Mouse (Mus musculus) spleen, embryonic (tissue): ENCODE data around the gene 9930111J21Rik2.
"Not testable (repeated sequence)": the region's sequence is repeated elsewhere in the genome, so short reads cannot be mapped to it uniquely, and the experiment has no call there.

ENCODE experiments used
- CTCF ChIA-PET: fragments of 350-600 bp; sonication (Branson Sonifier 250); formaldehyde crosslinking; loops from one replicate; lab custom pipeline; 2022; lab: Charles Lee

The 9930111J21Rik2 gene

DNA sequence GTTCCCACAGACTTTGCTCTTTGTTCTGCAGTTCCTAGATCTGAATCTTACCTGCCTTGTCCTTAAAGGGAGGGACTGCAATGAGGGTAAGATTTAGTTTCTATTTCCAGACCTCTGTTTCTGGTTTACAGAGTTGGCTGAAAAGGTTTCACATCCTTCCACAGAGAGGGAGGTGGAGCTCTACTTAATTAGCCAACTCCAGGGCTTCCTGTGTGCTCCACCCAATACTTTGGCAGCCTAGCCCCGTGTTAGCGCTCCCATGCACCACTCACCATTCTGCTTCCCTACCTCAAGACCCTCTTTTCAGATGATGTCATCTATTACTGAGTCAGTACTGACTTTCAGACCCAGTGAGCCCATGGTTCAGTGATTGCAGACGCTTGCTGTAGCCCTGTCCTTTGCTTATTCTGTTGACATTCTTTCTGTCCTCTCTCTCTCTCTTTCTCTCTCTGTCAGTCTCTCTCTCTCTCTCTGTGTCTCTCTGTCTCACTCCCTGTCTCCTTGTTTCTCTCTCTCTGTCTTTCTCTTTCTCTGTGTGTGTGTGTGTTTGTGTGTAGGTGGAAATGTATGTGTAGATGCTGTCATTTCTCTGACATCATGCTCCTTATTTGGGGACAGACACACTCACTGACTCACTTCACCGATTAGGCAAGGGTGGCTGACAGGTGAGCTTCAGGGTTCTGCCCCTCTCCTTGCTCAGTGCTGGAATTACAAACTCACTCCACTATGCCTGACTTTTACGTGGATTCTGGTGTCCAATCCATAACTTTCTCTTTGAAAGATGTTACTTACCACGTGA lies at the start of gene 9930111J21Rik2:
Gene 9930111J21Rik2, minus strand, starts transcription at position 150 of the 799 bp plus-strand sequence.
- CTCF ChIA-PET: not testable (repeated sequence)

DNA sequence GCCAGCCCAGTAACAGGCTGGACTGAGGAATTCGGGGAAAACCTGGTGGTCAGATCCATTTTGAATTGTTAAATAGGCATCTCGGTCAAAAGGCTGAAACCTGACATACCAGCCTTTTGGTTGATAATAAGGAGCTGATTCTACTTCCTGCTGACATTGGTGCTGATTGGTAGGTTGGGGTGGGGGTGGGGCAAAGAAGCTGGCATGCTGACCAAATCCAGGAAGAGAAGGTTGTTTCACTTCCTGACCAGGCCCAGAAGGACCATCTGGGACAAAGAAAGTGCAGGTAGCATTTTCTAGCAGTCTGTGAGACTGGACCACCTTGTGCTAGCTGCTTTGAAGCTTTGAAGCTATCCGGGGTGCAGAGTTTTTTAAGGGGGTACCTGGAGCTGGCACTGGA lies 49.4 kb upstream of the 9930111J21Rik2 start:
- CTCF ChIA-PET: interaction anchor here (0.8 kb wide), 1 partner anchor 9 kb away, joined by 3 read pairs; no protein-coding TSS in a partner anchor

DNA sequence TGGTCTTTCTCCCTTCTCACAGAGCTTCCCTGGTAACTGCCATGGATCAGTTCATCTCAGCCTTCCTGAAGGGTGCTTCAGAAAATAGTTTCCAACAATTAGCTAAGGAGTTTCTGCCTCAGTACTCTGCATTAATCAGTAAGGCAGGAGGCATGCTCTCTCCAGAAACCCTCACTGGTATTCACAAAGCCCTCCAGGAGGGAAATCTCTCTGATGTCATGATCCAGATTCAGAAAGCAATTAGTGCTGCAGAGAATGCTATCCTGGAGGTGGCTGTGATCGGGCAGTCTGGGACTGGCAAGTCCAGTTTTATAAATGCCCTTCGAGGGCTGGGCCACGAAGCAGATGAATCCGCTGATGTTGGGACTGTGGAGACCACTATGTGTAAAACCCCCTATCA lies 44.3 kb upstream of the 9930111J21Rik2 start:
- CTCF ChIA-PET: no interaction called here

DNA sequence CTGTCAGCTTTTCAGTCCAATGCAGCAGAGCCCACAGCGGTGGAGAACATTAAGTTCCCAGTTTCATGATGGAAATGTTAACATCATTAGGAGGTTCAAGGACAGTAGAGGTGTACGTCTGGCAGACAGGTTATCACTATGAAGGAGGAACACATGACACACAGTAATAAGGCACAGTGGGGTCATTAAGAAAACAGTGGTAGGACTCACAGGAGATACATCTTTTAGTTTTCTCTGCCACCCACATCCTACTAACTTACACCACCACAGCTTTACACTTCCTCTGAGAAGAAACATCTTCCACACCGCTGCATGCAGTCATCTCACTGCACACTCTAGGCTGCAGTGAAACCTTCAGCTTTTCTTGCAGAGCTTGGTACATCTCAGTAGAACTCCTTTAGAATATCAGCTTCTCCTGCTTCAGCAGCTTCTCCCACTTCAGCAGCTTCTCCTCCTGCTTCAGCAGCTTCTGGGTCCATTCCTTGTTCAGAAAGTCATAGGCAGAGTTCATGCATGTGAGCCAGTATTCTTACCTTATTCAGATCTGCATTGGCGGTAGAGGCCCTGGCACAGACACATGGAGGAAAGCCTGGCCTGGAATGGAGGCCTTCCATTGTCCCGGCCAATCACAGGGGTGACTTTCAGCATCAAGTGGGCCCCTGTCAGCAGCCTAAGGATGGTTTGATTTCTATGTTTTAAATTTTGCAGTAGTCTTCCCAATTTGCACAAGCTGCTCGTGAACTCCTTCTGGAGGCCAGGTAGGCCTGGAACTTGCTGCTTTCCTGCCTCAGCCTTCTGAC lies 43.0 kb upstream of the 9930111J21Rik2 start:
- CTCF ChIA-PET: interaction anchor here (0.7 kb wide), 1 partner anchor 101 kb away, joined by 3 read pairs; no protein-coding TSS in a partner anchor

DNA sequence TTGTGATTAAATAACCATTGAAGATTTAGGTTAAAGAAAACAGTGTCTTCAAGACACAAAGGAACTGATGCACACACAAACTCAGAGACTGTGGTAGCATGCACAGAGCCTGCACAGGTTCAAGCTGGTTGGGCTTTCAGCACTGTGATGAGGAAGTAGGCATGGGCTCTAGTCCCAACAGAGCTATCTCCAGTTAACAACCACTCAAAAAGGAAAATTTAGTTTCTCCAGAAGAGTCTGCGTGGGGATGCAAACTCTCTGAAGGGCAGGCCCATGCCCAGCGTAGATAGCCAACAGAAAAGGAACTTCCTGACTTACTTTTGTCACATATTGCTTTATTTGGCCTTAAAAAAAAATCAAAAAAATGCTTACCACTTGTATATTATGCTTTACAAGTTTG lies 41.7 kb upstream of the 9930111J21Rik2 start:
- CTCF ChIA-PET: interaction anchor here (0.6 to 1.0 kb wide), 3 partner anchors 10 to 223 kb away, joined by 3 to 10 read pairs (median 5); no protein-coding TSS in a partner anchor

DNA sequence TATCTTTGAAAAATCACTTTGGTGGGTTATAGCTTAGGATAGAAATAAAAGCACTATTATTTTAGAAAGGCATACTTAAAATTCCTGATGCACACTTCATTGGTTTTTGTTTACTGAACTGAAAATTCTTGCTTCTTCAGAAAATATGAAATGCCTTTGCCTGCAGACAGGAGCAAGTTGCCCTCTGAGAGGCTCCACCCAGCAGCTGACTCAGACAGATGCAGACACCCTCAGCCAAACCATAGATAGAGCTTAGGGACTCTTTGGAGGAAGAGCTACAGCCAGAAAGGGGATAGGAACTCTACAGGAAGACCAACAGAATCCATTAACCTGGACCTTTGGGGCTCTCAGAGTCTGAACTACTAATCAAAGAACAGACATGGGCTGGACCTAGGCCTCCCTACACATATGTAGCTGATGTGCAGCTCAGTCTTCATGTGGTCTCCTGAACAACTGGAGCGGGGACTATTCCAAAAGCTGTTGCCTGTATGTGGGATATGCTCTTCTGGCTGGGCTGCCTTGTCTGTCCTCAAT lies 41.1 kb upstream of the 9930111J21Rik2 start:
- CTCF ChIA-PET: interaction anchor here (0.8 to 1.1 kb wide), 3 partner anchors 9 to 222 kb away, joined by 3 to 10 read pairs (median 3); no protein-coding TSS in a partner anchor

DNA sequence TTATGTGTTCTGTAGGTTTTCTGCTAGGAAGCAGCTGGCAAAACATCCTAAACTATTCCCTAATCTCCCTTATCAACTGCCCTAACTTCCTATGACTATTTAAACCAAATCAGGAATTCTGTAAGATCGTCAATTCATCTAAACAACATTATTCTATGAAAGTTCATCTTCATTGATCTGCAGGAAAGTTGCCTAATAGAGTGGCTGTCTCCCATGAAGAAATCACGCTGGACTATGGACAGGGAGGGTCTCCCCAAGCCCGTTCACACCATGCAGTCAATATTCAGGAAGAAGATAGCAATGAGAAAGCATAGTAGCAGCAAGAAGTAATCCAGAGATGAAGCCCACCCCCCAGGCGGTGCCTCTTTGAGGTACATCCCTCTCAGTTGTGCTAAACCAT lies 40.1 kb upstream of the 9930111J21Rik2 start:
- CTCF ChIA-PET: interaction anchor here (1.1 kb wide), 1 partner anchor 10 kb away, joined by 3 read pairs; no protein-coding TSS in a partner anchor

DNA sequence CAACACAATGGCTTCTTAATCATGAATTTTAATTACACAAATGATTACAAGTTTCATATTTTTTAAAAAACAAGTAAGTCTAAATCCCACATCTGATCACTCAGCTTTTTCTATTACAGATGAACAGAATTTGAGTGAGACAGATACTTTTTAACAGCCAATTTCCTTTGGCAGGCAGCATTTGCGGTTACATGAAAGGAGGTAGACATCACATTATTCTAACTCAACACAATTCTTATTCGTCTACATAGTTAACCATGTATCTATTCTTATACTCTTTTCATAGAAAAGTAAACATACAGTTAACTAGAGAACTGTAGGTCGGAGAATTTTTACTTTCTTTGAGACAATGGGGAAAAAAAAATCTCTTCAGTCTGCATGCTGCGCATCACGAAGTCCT lies 39.5 kb upstream of the 9930111J21Rik2 start:
- CTCF ChIA-PET: no interaction called here

DNA sequence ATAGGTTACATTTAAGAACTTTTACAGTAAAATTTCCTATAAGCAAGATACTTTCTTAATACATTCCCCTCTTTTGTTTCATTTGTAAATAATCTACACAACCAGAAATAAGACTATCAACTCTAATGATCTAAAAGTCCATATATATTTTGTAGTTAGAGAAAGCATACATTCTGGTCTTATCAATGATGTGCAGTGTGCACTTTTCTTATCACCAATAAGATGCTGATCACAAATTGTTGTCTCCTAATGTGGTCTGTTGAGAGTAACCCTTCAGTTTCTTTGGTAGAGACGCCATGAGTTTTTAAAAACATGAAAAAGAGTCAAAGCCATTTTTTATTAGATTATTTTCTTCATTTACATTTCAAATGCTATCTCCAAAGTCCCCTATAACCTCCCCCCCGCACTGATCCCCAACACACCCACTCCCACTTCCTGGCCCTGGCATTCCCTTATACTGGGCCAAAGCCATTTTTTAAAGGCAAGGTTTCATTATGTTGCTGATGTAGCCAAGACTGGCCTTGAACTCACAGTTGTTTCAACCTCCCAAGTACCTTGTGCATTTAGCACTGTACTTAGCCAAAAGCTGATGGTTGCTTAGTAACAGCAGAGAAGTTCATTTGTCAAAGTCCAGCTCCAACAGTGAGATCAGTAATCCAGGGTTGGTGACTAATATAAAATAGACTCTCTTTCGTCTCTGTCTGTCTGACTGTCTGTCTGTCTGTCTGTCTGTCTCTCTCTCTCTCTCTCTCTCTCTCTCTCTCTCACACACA lies 38.9 kb upstream of the 9930111J21Rik2 start:
- CTCF ChIA-PET: no interaction called here

DNA sequence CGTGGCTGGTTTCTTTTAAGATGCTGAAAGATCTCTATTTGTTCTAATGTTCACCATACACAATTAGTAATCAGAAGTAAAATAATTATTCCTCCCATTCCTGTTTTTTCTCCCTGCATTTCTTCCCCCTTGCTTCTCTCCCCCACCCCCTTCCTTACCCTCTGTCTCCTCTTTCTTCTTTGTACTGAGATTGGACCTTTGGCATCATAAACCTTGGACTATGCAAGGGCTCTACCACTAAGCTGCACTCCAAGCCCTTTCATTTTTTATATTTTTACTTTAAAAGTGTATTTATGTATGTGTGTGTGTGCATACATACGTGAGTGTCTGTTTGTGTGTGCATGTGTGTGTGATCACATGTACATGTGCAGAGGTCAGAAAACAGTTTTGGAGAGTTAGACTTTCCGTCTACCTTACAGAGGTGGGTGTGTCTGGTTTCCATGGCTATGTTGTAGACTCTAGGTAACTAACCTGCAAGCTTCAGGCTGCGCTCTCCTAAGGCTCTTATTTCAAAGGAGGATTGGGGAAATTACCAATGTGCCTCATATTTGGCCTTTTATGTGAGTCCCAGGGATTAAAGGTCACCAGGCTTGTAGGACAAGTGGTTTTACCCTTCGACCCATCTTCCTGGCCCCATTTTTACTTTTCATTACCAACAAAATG lies 38.1 kb upstream of the 9930111J21Rik2 start:
- CTCF ChIA-PET: no interaction called here

DNA sequence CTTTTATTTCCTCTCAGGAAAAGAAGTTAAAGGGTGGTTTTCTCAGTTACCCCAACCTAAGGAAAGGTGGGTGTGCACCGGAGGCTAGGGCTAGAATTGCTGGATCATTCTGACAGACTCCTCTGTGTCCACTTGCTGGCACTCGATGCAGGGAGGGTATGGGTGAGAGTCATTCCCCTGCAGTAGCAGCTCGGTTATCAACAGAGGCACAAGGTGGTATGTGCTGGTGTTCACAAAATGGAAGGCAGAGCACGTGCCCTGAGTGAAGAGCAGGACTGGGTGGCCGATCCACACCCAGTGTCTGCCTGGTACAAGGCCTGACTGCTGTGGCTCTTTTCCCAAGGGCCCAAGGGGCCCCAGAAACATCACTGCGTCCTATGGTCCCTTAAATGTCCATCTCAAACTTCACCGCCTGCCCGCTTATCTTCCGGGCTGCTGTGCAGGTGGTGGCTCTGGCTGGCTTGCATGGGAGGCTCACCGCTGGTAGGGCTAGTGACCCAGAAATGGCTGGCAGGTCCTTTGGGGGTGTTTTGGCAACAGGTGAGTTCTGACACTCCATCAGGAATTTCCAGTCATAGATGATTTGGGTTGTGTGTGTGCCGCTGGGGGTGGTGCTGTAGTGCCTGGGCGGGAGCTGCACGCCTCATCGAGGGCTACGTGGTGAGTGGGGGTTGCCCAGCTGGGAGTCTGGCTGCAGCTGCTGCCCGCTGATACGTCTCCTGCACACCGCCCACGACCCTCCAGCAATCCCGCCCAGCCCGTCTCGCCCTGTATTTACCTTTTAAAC lies 37.0 kb upstream of the 9930111J21Rik2 start:
- CTCF ChIA-PET: no interaction called here

DNA sequence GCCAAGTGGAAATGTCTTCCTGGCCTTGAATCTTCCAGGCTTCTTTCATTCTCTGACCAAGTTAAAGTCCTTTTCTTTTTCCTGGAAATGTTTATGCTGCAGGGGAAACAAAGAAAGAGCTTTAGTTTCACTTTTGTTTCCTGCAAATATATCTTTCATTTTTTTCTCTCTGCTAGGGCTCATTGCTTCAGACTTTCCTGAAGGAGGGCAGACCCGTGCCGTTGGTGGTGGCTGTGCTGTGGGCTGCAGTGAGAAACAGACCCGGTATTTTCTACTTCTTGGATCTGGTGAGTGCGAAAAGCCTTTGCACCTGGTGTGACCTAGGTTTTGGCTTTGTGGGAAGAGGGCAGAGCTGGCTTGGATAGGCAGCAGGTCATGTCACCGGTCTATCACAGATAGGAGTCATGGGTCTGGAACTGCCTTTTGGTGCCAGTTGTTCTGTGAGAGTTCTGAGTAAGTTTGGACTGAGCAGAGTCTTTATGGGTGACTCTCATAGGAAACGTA lies 35.9 kb upstream of the 9930111J21Rik2 start:
- CTCF ChIA-PET: no interaction called here

DNA sequence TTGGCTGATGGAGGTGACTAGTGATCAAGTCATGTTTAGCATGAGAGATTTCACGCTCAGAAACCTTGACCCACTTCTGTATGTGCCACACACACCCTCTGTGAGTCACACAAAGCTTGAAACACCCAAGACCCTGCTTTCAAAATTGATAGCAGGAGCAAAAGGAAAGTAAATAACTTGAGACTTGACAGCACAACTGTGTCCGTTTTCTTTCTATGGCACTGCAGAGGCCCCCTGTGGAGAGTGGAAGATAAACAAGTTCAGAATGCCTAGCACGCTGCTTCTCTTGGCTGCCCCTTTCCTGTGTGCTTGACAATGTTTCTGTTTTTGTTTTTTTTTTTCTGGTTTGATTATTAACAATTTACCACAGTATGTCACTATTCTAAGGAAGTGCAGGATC lies 33.8 kb upstream of the 9930111J21Rik2 start:
- CTCF ChIA-PET: interaction anchor here (0.6 kb wide), 1 partner anchor 215 kb away, joined by 6 read pairs; no protein-coding TSS in a partner anchor

DNA sequence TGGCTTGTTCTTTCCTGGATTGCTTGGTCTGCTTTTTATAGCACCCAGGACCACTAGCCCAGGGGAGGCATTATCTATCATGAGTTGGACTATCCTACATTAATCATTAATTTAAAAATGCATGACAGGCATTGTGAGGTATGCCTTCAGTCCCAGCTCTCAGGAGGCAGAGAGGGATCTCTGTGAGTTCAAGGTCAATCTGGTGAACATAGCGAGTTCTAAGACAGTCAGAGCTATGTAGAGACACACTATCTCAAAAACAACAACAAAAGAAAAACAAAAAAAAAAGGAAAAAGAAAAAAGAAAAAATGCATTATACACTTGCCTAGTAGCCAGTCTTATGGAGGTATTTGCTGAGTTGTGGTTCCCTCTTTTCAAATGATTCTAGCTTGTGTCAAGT lies 33.3 kb upstream of the 9930111J21Rik2 start:
- CTCF ChIA-PET: interaction anchor here (0.6 kb wide), 1 partner anchor 214 kb away, joined by 6 read pairs; no protein-coding TSS in a partner anchor

DNA sequence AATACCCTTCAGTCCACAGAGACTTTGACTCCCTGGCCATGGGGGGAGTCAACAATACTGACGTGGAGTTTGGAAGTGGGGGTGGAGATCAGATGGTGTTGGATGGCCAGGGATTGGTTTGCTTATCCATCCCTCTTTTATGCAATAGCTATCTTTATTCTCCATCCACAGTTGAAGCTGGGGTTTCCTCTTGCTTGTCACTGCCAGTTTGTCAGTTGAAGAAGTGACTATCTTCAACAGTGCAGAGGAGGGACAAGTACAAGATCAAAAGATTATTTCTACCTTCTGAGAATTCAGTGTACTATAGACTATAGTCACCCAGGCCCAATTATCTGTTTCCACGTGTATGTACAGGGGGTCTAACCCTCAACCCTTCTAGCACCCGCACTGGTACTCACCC lies 32.8 kb upstream of the 9930111J21Rik2 start:
- CTCF ChIA-PET: no interaction called here

DNA sequence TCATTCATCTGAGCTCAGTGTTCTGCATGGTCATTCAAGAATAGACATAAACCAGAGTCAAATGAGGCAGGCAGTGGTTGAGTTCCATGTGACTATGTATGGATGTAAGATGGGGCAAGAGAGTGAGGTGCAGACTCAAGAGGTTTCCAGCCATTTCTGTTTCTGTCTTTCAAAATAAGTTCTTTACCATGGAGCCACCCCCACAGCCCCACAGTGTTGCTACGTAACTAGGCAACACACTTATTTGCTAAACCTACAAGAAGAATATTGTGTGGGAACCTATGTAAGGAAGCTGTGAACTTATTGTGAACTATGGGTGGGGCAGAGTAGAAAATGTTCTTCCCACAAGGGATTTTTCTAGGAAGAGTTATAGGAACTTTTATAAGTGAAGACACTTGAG lies 32.1 kb upstream of the 9930111J21Rik2 start:
- CTCF ChIA-PET: interaction anchor here (0.7 kb wide), 1 partner anchor 10 kb away, joined by 5 read pairs; no protein-coding TSS in a partner anchor

DNA sequence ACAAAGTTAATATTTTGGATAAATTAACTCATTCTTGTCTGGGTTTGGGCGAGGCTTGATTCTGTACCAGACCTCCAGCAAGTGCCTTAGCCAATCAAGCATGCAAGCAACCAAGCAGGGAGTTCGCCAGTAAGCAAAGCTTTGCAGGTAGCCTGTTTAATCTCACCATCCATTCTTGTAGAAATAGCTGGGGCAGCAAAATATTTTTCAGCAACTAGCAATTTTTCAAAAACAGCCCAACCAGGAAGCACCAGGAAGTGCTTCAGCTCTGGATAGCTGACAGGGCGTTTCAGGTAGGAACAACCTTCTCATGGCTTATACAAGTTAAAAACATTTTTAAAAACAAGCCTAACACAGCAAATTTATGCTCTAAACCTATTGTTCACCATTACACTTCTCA lies 30.8 kb upstream of the 9930111J21Rik2 start:
- CTCF ChIA-PET: no interaction called here

DNA sequence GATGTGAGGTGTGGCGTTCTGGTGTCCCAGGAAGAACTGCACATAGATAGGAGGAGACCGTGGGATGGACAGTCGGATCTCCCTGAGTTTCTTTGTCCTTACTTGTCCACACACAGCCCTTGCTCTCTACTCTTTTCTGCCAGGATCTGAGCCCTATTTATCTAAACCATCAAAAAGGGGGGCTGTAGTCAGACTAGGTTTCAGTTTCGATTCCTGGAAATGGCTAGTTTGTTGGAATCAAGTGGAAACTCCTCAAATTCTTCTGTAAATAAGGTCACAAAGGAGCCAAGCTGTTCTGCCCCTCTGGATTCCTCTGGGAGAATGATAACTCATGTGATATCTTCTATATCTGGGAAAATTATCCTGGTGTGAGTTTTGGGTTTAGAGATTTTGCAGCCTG lies 30.3 kb upstream of the 9930111J21Rik2 start:
- CTCF ChIA-PET: no interaction called here

DNA sequence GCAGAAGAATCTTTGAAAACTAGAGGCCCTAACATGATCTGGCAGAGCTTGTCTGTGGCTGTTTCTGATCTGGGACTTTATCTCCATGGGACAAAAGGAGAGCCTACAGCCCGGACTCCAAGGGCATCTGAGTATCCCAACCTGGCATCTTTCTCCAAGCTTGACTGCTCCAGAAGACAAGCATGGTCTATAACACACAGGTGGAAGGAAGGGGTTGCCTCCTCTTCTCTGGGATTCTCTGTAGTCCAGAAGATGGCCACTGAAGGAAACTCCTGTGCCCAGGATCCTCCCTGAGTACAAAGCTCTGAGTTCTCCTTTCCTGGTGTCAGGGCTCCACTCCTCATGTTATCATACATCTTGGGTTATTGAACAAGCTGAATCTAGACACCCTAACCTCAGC lies 29.6 kb upstream of the 9930111J21Rik2 start:
- CTCF ChIA-PET: no interaction called here
